ENCODE assay signal across 9 mouse cellular contexts in the genomic region with DNA sequence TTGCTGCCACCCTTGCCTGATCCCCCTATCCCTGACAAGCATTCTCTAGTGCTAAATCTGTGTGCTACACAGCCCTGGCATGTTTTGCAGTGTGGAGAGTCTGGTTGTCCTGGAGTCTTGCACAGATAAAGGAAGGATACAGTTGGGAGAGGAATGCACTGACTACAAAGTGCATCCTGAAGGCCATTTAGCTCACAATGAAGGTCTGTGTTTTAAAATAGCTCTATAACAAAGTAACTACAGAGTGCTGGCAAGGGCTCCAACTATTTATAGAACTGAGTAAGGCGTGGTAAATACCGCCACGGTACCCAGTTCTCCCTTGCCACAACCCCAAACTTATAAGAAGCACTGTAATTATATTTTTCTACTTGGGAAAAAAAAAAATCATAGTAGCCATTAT.
DNase-seq lines count a peak whose midpoint lies in the region; ATAC-seq and TF ChIP-seq lines count a peak whose summit lies in the region.
"Had no signal": no experiment of that assay in that cellular context is flagged by ENCODE, and none has a peak within 500 bp of the region (broad histone marks: within the 10 kb centered on the region; RNA-seq: fewer than 3 reads in every experiment).

No protein-coding gene starts in this region.

- WGBS in forebrain, postnatal 0 days: 31% methylated on average over 3 of the region's 3 CpGs
- WGBS in forebrain, embryonic 14.5 days: 47% methylated on average over 3 of the region's 3 CpGs
- WGBS in heart, embryonic 15.5 days: 9% methylated on average over 3 of the region's 3 CpGs

- H3K4me3 ChIP-seq in forebrain, postnatal 0 days (ENCODE audit: low read depth, low read length): no peak overlapping the region
- no peak overlapping the region for H3K4me3 ChIP-seq in forebrain, embryonic 14.5 days (ENCODE audit: low read depth, low read length)
- no peak overlapping the region for H3K4me3 ChIP-seq in heart, embryonic 15.5 days
- H3K4me3 ChIP-seq: megakaryocyte, embryonic 14.5 days had no signal

- no peak overlapping the region for H3K27ac ChIP-seq in forebrain, postnatal 0 days (ENCODE audit: low read depth, low read length)
- no peak overlapping the region for H3K27ac ChIP-seq in forebrain, embryonic 14.5 days (ENCODE audit: low read depth, low read length)
- peak overlapping the region; percentile 79 for H3K27ac ChIP-seq in heart, embryonic 15.5 days

- no peak for DNase-seq in forebrain, postnatal 0 days
- no peak for DNase-seq in forebrain, embryonic 14.5 days (ENCODE audit: low spot score)
- DNase-seq in lung, postnatal 10 days: peak; percentile 12
- DNase-seq in lung, adult 18-20 months: no peak
- DNase-seq in splenic B cell, adult 2 months (ENCODE audit: low read depth, low spot score): peak; percentile 51
- DNase-seq in embryo, embryonic 10.5 days (ENCODE audit: low spot score): no peak
- DNase-seq in gastrocnemius, postnatal 10 days: no peak

- H3K9me3 ChIP-seq in forebrain, postnatal 0 days (ENCODE audit: low read length): no peaks in the 10 kb centered on the region
- H3K9me3 ChIP-seq in forebrain, embryonic 14.5 days (replicated peaks; ENCODE audit: control insufficient read depth, low read length): no peaks in the 10 kb centered on the region
- H3K9me3 ChIP-seq in heart, embryonic 15.5 days (replicated peaks): no peaks in the 10 kb centered on the region
- H3K9me3 ChIP-seq: megakaryocyte, embryonic 14.5 days had no signal

- ATAC-seq in forebrain, postnatal 0 days: peak; percentile 47
- ATAC-seq in forebrain, embryonic 14.5 days: no peak; the same call in 1 of the 2 replicates
- ATAC-seq in heart, embryonic 15.5 days (replicated peaks; ENCODE audit: insufficient number of reproducible peaks, insufficient read depth, low FRiP score, low read depth): peak; percentile 90

- no peaks in the 10 kb centered on the region for H3K4me1 ChIP-seq in forebrain, postnatal 0 days (ENCODE audit: insufficient read depth)
- peaks cover 10% of the 10 kb centered on the region; the same call in 1 of the 2 replicates for H3K4me1 ChIP-seq in forebrain, embryonic 14.5 days (ENCODE audit: control insufficient read depth, insufficient read depth, low read length)
- H3K4me1 ChIP-seq in heart, embryonic 15.5 days (replicated peaks): peaks cover 42% of the 10 kb centered on the region

- no peaks in the 10 kb centered on the region for H3K36me3 ChIP-seq in forebrain, postnatal 0 days (ENCODE audit: insufficient read depth)
- no peaks in the 10 kb centered on the region for H3K36me3 ChIP-seq in forebrain, embryonic 14.5 days (ENCODE audit: control insufficient read depth, insufficient read depth, low read length)
- no peaks in the 10 kb centered on the region for H3K36me3 ChIP-seq in heart, embryonic 15.5 days
- peaks cover 3% of the 10 kb centered on the region; the same call in 1 of the 2 replicates for H3K36me3 ChIP-seq in splenic B cell, adult 2 months (ENCODE audit: control insufficient read depth, insufficient read depth, low read length, poor library complexity, severe bottlenecking)

- TF ChIP-seq CTCF in forebrain, postnatal 0 days (IDR thresholded peaks at IDR 0.05; ENCODE audit: low read depth): no peak

- no peak overlapping the region for H3K4me2 ChIP-seq in forebrain, postnatal 0 days (ENCODE audit: low read depth)
- no peak overlapping the region for H3K4me2 ChIP-seq in forebrain, embryonic 14.5 days (ENCODE audit: low read length)
- peak overlapping the region; percentile 47 for H3K4me2 ChIP-seq in heart, embryonic 15.5 days

- H3K27me3 ChIP-seq in forebrain, postnatal 0 days (ENCODE audit: insufficient read depth, low read length): no peaks in the 10 kb centered on the region
- no peaks in the 10 kb centered on the region for H3K27me3 ChIP-seq in forebrain, embryonic 14.5 days (replicated peaks; ENCODE audit: control insufficient read depth, insufficient read depth, low read length)
- H3K27me3 ChIP-seq in heart, embryonic 15.5 days: no peaks in the 10 kb centered on the region
- no peaks in the 10 kb centered on the region for H3K27me3 ChIP-seq in splenic B cell, adult 2 months (ENCODE audit: control insufficient read depth, insufficient read depth, low read length, poor library complexity, severe bottlenecking)
- H3K27me3 ChIP-seq: megakaryocyte, embryonic 14.5 days had no signal

- H3K9ac ChIP-seq in forebrain, postnatal 0 days: no peak overlapping the region
- H3K9ac ChIP-seq in forebrain, embryonic 14.5 days (ENCODE audit: low read length): no peak overlapping the region
- no peak overlapping the region for H3K9ac ChIP-seq in heart, embryonic 15.5 days

Comparison
In these comparisons a context has a peak if more than half of its experiments do, and no peak if none do; other contexts are left out.
1. DNase-seq: peak in lung, postnatal 10 days (single experiment) and splenic B cell, adult 2 months (single experiment); none in forebrain, postnatal 0 days (single experiment), forebrain, embryonic 14.5 days (single experiment), lung, adult 18-20 months (0 of 2), embryo, embryonic 10.5 days (single experiment) and gastrocnemius, postnatal 10 days (single experiment).